Mouse (Mus musculus): ENCODE measurements at regions not wholly inside any gene's neighbourhood (a gene's known extent, or its start where the extent isn't known, plus 50 kb on each side); places are given as distances from the start of the nearest gene placed in this dataset.

- TF ChIP-seq CTCF (IDR thresholded peaks at IDR 0.05; ENCODE audit: extremely low read depth, insufficient read depth, low read length) (no peak), POLR2A (IDR thresholded peaks at IDR 0.05; ENCODE audit: extremely low read depth, insufficient read depth, low read length) (no peak)
Observed at GRCm38 (mm10) chr6:84263686-84264085, 255.3 kb downstream of the Dysf start.
